ENCODE assay signal across 12 mouse cellular contexts in genomic region chr1:33588557-33588956, GRCm38 (mm10).
"Had no signal": no experiment of that assay in that cellular context is flagged by ENCODE, and none has a peak within 500 bp of the region (broad histone marks: within the 10 kb centered on the region; RNA-seq: fewer than 3 reads in every experiment).

No protein-coding gene starts in this region.

- H3K9ac ChIP-seq: limb, embryonic 12.5 days; liver, embryonic 14.5 days; midbrain, embryonic 13.5 days had no signal

- DNase-seq: kidney, postnatal 10 days; kidney, postnatal 4 days; liver; lung, adult 18-20 months; right cerebral cortex, adult 18-20 months; right cerebral cortex, postnatal 25 days; thymus, postnatal 36 days had no signal

- H3K4me2 ChIP-seq: limb, embryonic 12.5 days; midbrain, embryonic 13.5 days had no signal

- ATAC-seq: midbrain, embryonic 13.5 days had no signal

- H3K9me3 ChIP-seq: limb, embryonic 12.5 days; midbrain, embryonic 13.5 days had no signal

- H3K36me3 ChIP-seq: limb, embryonic 12.5 days; midbrain, embryonic 13.5 days had no signal

- H3K4me3 ChIP-seq: layer of hippocampus, adult 2 months; limb, embryonic 12.5 days; midbrain, embryonic 13.5 days; myocyte had no signal

- H3K4me1 ChIP-seq: midbrain, embryonic 13.5 days had no signal

- H3K27me3 ChIP-seq: limb, embryonic 12.5 days; midbrain, embryonic 13.5 days had no signal

- H3K27ac ChIP-seq: layer of hippocampus, adult 2 months; liver, embryonic 14.5 days; midbrain, embryonic 13.5 days had no signal
